Mouse (Mus musculus): ENCODE data around the gene Bcl9l. TPM values are rescaled to one million over a fixed set of nuclear protein-coding genes. Genes with fewer than 3 reads are reported as not detected.

Gene Bcl9l
- polyA plus RNA-seq, 1 experiment from 2014 or later, result 10.1 TPM

GRCm38 (mm10) chr9:44552161-44552560 lies 69.5 kb downstream of the Bcl9l start:
- Histone ChIP-seq H3K9ac (ENCODE audit: low read depth, low read length) (no peak overlapping the region), H3K4me2 (replicated peaks; ENCODE audit: low read depth, low read length) (no peak overlapping the region), H3K4me1 (replicated peaks; ENCODE audit: control insufficient read depth, insufficient read depth, low read length) (no peaks in the 10 kb centered on the region), H3K9me3 (ENCODE audit: control insufficient read depth, low read length) (no peaks in the 10 kb centered on the region), H3K36me3 (ENCODE audit: control insufficient read depth, insufficient read depth, low read length) (no peaks in the 10 kb centered on the region), H3K27me3 (ENCODE audit: control insufficient read depth, insufficient read depth, low read length) (no peaks in the 10 kb centered on the region), H3K4me3 (ENCODE audit: low read depth, low read length) (no peak overlapping the region), H3K27ac (ENCODE audit: low read depth, low read length) (no peak overlapping the region)
- ATAC-seq (ENCODE audit: low FRiP score) (no peak), DNase-seq (ENCODE audit: low spot score) (no peak)
- WGBS, result 84% methylated on average over 8 of the region's 8 CpGs

Other genes with a start within 250 kb of the Bcl9l start
- gene Cbl, start 248.8 kb upstream of the Bcl9l start, polyA plus RNA-seq (2014; fragmentation: Nextera tagmentation; extraction: Ambion mirVana), result 22.7 and 24.7 TPM in 2 replicates
- not detected in 2 replicates for gene Ccdc153, start 242.1 kb upstream of the Bcl9l start, polyA plus RNA-seq (2014; fragmentation: Nextera tagmentation; extraction: Ambion mirVana)
- 0.13 TPM in 1 of 2 replicates, not detected in the other for gene Pdzd3, start 231.4 kb upstream of the Bcl9l start, polyA plus RNA-seq (2014; fragmentation: Nextera tagmentation; extraction: Ambion mirVana)
- 1.9 and 2.9 TPM in 2 replicates for gene Nlrx1, start 214.2 kb upstream of the Bcl9l start, polyA plus RNA-seq (2014; fragmentation: Nextera tagmentation; extraction: Ambion mirVana)
- gene Abcg4, start 194.2 kb upstream of the Bcl9l start, polyA plus RNA-seq (2014; fragmentation: Nextera tagmentation; extraction: Ambion mirVana), result 2.9 and 5.7 TPM in 2 replicates
- gene Hinfp, start 177.2 kb upstream of the Bcl9l start, polyA plus RNA-seq (2014; fragmentation: Nextera tagmentation; extraction: Ambion mirVana), result 23.1 and 23.2 TPM in 2 replicates
- 10.1 and 11.4 TPM in 2 replicates for gene C2cd2l, start 162.5 kb upstream of the Bcl9l start, polyA plus RNA-seq (2014; fragmentation: Nextera tagmentation; extraction: Ambion mirVana)
- 47.7 and 51.6 TPM in 2 replicates for gene Dpagt1, start 156.8 kb upstream of the Bcl9l start, polyA plus RNA-seq (2014; fragmentation: Nextera tagmentation; extraction: Ambion mirVana)
- gene H2afx, start 148.1 kb upstream of the Bcl9l start, polyA plus RNA-seq (2014; fragmentation: Nextera tagmentation; extraction: Ambion mirVana), result 340 and 346 TPM in 2 replicates
- 134 and 151 TPM in 2 replicates for gene Hmbs, start 138.6 kb upstream of the Bcl9l start, polyA plus RNA-seq (2014; fragmentation: Nextera tagmentation; extraction: Ambion mirVana)
- gene Vps11, start 121.2 kb upstream of the Bcl9l start, polyA plus RNA-seq (2014; fragmentation: Nextera tagmentation; extraction: Ambion mirVana), result 23.4 and 31.5 TPM in 2 replicates
- 29.7 and 31.8 TPM in 2 replicates for gene Hyou1, start 103.3 kb upstream of the Bcl9l start, polyA plus RNA-seq (2014; fragmentation: Nextera tagmentation; extraction: Ambion mirVana)
- gene Slc37a4, start 86.0 kb upstream of the Bcl9l start, polyA plus RNA-seq (2014; fragmentation: Nextera tagmentation; extraction: Ambion mirVana), result 27.9 and 31.5 TPM in 2 replicates
- gene Rps25, start 75.7 kb upstream of the Bcl9l start, polyA plus RNA-seq (2014; fragmentation: Nextera tagmentation; extraction: Ambion mirVana), result 1,535 and 1,670 TPM in 2 replicates
- gene Trappc4, start 75.2 kb upstream of the Bcl9l start, polyA plus RNA-seq (2014; fragmentation: Nextera tagmentation; extraction: Ambion mirVana), result 255 and 264 TPM in 2 replicates
- 21.7 and 22.0 TPM in 2 replicates for gene Ccdc84, start 64.3 kb upstream of the Bcl9l start, polyA plus RNA-seq (2014; fragmentation: Nextera tagmentation; extraction: Ambion mirVana)
- not detected in 2 replicates for gene Foxr1, start 41.7 kb upstream of the Bcl9l start, polyA plus RNA-seq (2014; fragmentation: Nextera tagmentation; extraction: Ambion mirVana)
- gene Upk2, start 27.8 kb upstream of the Bcl9l start, polyA plus RNA-seq (2014; fragmentation: Nextera tagmentation; extraction: Ambion mirVana), result 0.83 TPM in 1 of 2 replicates, not detected in the other
- 0.11 and 0.48 TPM in 2 replicates for gene Cxcr5, start 79.1 kb downstream of the Bcl9l start, polyA plus RNA-seq (2014; fragmentation: Nextera tagmentation; extraction: Ambion mirVana)
- 16.0 and 32.7 TPM in 2 replicates for gene Ddx6, start 122.1 kb downstream of the Bcl9l start, polyA plus RNA-seq (2014; fragmentation: Nextera tagmentation; extraction: Ambion mirVana)
- not detected in 2 replicates for gene Treh, start 190.4 kb downstream of the Bcl9l start, polyA plus RNA-seq (2014; fragmentation: Nextera tagmentation; extraction: Ambion mirVana)